Mouse (Mus musculus) ovary, postnatal 10 days (tissue): ENCODE measurements at regions not wholly inside any gene's neighbourhood (a gene's known extent, or its start where the extent isn't known, plus 50 kb on each side); places are given as distances from the start of the nearest gene placed in this dataset.

ENCODE experiments used
- DNase-seq: peaks from one replicate; pipeline ENCODE4 v3.0.0; 2022; ENCODE audit warnings: low spot score

DNA sequence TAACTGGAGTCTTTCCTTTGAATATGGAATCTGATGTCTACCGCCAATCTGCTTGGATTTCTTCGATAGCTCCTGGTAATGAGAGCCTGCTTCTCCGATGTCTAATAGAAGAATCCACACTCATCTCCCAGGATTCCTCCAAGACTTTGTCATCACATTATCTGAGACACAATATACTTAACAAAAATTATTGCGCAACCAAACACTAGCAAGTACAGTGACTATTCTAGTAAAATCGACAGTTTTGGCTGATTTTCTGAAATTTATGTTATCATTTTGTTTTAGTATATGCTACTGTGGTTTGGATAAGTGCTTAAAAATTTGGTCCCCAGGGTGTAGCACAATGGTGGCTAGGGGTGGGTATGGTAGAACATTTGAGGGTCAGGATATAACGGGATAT lies 266.5 kb downstream of the Gm5447 start:
- DNase-seq: no peak

- DNase-seq: no peak
Measured at GRCm38 (mm10) chr13:31248996-31249395, 275.0 kb downstream of the Gm5447 start.

DNA sequence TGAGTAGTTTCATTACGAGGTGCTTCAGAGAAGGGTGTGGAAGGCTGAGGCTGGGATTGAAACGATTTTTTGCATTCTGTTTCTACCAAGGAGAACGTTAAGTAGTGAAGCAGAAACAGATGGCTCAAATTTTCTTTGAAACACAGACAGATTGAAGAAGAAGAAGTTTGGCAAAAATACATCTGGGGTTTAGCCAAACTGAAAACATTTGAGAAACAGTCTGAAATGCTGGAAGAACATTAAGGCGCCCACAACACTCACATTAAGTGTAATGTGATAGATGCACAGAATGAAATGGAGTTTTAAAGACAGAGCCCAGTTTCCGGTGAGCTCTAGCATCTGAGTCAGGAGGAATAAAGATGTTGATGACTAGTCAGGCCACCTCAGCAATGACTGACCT lies 275.5 kb downstream of the Gm5447 start:
- DNase-seq: no peak

DNA sequence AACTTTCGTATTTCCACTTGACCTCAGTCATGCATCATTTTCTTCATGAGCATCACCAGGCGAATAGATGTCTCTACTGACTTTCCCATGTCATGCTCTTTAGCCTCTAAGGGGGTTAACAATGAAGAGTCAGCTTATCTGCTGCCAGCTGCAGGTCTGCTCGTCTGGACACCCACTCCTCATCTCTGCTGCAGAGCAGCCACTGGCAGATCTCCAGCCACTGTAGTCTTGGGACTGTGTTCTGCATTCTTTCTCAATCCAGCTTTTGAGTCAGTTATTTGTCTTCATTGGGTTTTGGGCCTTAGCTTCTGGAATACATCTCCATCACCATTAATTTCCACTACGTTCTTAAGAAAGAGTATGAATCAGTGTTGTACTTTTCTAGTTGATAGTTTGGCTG lies 280.0 kb downstream of the Gm5447 start:
- DNase-seq: no peak

DNA sequence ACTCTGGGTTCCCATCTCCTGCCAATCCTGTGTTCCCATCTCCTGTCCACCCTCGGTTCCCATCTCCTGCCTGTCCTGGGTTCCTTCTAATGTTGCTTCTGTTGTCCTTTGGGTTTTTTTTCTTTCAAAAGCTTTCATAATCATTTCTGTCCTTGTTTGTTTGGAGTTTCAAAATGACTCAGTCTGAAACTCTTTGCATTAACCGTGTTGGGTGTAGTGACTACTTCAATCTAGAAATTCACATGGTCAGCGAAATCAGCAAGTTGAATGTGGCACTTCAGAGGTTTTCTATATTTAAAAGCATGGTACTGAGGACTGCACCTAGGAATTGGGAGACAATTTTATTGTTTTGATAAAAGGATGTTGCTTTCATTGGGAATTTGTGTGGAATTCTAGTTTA lies 280.7 kb downstream of the Gm5447 start:
- DNase-seq: no peak

DNA sequence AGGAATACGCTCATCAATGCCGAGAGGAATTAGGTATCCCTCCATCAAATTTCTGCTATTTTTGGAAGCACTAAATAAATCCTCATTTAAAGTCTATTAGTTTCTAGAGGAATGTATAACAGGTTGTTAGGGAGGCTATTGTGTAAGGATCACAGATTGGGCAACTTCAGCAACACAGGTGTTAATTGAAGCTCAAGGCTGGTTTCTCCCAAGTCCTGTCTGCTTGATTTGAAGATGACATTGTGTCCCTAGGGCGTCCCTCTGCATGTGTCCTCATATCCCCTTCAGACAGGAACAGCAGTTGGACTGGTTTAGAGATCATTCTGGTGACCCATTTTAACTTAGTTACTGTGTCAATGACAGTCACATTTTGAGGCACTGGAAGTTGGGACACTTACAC lies 281.5 kb downstream of the Gm5447 start:
- no peak for DNase-seq

DNA sequence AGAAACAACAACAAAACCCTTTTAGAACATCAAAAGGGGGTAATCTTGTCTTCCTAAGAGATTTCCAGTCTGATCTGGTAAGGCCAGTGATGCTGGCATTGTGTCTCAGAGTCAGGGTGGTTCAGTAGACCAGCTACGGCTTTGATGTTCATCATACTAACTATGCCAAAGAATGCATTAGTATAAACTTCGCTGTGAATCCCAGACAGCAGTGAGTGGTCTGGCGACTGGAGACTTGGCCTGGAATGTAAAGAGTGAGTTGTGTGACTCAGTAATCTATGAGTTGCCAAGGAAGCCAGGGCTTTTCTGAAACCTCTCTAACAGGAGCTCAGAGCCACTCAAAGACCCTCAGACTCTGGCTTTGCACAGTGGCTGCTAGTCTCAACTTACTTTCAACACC lies 288.1 kb upstream of the Foxq1 start:
- no peak for DNase-seq

DNA sequence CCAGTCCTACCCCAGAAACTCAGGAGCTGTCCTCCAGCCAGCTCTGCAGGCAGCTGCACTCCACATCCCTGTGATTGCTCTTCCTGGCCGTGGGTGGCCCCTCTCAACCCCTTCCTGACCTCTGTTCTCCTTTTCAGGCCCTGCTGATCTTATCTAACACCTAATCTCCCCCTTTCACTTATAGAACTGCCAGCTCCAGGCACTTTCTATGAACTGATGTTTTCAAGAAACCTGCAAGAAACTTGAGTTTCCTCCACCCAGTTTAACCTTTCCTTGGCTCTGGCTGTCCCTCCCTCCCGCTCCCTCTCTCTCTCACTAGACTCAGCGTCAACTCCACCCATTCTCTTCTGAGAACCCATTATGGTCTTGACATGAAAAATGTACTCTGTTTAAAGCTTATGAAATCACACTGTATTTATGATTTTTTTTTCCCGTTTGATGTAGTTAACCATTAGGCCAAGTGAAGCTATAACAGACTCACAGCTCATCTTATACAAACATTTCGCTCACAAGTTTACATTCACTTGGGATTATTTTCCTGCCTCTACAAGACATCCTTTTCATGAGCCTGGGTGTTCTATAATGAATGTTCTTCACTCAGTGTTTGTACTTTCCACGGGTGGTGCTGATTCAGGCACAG lies 279.8 kb upstream of the Foxq1 start:
- DNase-seq: no peak

DNA sequence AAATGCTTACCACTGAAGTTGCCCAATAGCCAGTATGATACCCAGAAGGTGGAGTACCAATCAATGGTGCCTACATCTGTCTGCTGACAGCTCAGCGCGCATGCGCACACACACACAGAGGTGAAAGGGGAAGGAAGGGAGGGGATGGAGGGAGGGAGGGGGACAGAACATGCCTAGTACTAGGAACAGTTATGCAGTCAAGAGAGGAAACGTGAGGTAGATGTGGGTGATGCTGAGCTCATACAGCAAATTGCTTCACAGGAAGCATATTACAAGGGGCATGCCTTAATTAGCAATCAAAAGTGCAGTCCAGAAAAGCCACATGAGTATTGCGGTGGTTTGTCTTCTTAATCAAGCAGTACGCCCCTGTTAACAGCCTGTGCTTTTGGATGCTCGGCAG lies 265.3 kb upstream of the Foxq1 start:
- no peak for DNase-seq

GRCm38 (mm10) chr13:31292584-31293387 lies 263.1 kb upstream of the Foxq1 start:
- no peak for DNase-seq

- DNase-seq: no peak
Measured at GRCm38 (mm10) chr13:31294011-31294410, 261.9 kb upstream of the Foxq1 start.

DNA sequence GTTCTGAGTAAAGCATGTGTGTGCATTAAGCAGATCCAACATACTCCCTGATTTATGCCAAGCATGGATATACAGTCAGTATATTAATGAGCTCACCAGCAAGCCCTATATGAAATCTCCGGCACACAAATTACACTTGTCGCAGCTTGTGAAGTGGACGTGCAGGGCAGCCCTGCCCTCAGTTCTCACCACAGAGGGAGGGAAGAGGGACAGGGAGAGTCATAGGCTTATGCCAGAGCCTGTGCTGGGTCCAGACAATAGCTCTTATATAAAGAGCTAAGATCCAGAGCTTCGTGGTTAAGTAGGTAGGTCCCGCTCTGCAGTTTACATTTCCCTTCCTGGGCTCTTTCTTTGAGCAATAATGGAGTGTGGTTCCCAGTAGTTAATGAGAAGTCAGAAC lies 252.7 kb upstream of the Foxq1 start:
- DNase-seq: no peak

GRCm38 (mm10) chr13:31304286-31304865 lies 251.6 kb upstream of the Foxq1 start:
- no peak for DNase-seq

GRCm38 (mm10) chr13:31309083-31309621 lies 246.8 kb upstream of the Foxq1 start:
- DNase-seq: no peak

DNA sequence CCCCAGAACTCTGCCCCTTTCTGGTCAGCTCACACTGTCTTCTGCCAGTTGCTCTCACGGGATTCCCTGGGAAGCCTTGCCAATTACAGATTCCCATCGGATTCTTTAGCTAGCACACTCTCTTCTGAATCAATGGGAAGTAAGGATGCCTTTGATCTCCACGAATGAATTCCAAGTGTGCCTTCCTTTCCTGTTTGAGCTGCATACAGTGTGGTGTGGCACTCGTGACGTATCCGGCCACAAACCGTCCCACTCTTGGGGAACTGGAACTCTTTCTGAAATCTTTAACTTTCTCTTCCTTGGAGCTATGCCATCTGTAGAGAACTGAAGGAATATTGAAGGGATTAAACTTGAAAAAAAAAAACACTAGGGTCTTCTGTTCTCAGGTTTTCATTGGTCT lies 243.2 kb upstream of the Foxq1 start:
- DNase-seq: no peak

GRCm38 (mm10) chr13:31313821-31314220 lies 242.1 kb upstream of the Foxq1 start:
- no peak for DNase-seq

- DNase-seq: no peak
Measured at GRCm38 (mm10) chr13:31317066-31317465, 238.9 kb upstream of the Foxq1 start.

DNA sequence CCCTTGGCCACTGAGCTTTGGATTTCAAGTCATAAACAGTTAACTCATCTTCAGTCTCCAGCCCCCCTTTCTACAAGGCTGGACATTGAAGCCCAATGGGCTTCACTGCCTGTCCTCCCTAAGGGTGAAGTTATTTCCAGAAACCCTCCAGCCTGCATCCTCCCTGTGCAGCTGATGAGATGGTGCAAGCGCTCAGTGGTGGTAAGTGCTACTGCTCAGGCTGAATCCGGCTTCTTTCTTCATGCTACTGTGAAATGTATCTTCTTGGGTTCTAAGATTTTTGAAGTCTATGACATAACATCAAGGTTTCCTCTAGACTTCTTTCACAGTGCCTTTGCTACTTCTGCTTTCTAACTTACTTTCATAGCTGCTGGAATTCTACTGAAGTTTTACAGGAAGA lies 237.9 kb upstream of the Foxq1 start:
- no peak for DNase-seq

GRCm38 (mm10) chr13:31321411-31321810 lies 234.5 kb upstream of the Foxq1 start:
- no peak for DNase-seq

DNA sequence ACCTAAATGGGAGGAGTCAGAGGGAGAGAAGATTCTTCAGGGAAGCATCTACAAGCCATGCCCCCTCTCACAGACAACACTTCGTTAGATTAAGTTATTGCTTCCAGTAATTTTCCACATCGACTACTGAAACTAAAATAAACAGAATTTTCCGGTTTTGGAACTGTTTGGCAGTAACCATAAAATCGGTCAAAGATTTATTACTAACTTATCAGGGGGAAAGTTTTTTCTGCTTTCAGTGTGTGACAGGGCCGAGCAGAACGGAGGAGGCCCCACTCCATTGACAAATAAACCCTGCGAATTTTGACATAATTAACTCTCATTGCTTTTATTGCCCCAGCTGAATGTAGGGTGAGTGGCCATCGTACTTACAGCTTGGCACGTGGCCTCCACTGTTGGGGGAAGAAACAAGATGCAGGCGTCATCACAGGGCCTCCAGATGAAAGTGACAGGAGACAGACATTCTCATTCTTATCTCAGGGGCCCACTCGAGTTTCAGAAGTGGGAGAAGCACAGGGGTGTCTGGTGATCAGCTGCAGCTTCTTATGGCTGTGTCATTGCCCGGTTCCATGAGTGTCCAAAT lies 229.6 kb upstream of the Foxq1 start:
- no peak for DNase-seq

- no peak for DNase-seq
Measured at GRCm38 (mm10) chr13:31327511-31327951, 228.4 kb upstream of the Foxq1 start.

GRCm38 (mm10) chr13:31328756-31329155 lies 227.2 kb upstream of the Foxq1 start:
- no peak for DNase-seq

GRCm38 (mm10) chr13:31330731-31331130 lies 225.2 kb upstream of the Foxq1 start:
- DNase-seq: no peak
